Mouse (Mus musculus): ENCODE data around the gene Washc3. TPM values are rescaled to one million over a fixed set of nuclear protein-coding genes. Genes with fewer than 3 reads are reported as not detected.

Washc3 gene
- polyA plus RNA-seq (2014; fragmentation: Nextera tagmentation; extraction: Ambion mirVana): 65.5 and 65.9 TPM in 2 replicates

DNA sequence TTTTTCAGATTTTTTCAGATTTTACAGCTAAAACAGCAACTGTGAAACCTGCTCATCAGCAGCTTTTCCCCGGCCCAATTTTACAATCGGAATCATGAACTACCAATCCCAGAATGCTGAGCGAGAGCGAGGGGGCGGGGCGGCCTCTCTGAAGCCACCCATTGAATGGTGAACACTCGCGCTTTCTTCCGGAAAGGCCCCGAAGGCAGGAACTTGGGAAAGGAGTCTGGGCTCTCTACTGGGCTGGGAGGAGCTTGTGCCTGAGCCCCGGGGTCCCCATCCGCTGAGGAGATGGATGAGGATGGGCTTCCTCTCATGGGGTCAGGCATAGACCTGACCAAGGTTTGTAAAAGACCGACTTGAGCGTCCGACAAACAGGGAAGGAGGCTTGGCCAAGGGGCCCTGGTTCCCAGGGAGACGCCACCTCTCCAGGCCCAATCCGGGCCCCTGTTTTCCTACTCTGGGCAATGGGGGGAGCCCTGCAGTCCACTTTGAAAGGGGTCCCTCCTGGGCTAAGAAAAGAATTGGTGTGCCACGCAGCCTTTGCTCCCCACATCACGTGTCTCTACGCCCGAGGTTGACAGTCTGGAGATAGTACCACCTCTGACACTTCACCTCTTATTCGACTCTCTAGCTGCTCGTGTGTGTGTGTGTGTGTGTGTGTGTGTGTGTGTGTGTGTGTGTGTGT lies at the start of gene Washc3:
TSS of gene Washc3 (plus strand) at position 143 of the 688 bp plus-strand sequence.
- Histone ChIP-seq H3K4me3 (ENCODE audit: low read depth, low read length) (peak within 1 kb of the TSS; percentile 67), H3K27me3 (replicated peaks; ENCODE audit: control insufficient read depth, insufficient read depth, low read length) (no peaks in the 10 kb centered on the region), H3K4me1 (ENCODE audit: control insufficient read depth, insufficient read depth, low read length) (peaks cover 4% of the 10 kb centered on the region; the same call in 1 of the 2 replicates), H3K9ac (ENCODE audit: low read depth, low read length) (peak within 1 kb of the TSS; percentile 85), H3K27ac (replicated peaks; ENCODE audit: low read depth, low read length) (peak within 1 kb of the TSS; percentile 86), H3K36me3 (ENCODE audit: control insufficient read depth, insufficient read depth, low read length) (0 out of 2 replicates have a peak, but pooled peaks cover 13% of the 10 kb centered on the region), H3K9me3 (ENCODE audit: control insufficient read depth, low read length) (no peaks in the 10 kb centered on the region), H3K4me2 (ENCODE audit: low read depth, low read length) (peak within 1 kb of the TSS; percentile 76)
- WGBS: under 1% methylated on average over 22 of the region's 23 CpGs
- ATAC-seq (ENCODE audit: low read depth) (peak; percentile 99), DNase-seq (ENCODE audit: low spot score) (peak; percentile 97)

DNA sequence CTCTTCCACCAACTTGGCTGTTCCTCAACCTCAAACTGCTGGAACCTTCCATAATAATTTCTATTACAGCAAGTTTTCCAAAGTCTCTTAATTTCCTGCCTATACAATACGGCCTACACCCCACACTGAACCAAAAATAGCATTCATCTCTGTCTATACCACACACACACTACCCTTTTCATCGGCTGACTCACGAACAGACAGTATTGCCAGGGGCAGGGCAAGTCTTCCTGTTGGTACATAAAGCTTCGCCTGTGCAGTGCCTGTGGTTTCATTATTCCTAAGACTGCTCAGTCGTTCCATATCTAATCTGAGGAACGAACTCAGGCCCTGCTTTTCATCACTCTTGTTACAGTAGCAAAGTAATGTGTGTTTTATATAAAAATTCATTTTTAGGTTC lies 49.2 kb upstream of the Washc3 start:
- Histone ChIP-seq H3K36me3 (ENCODE audit: control insufficient read depth, insufficient read depth, low read length) (peaks cover 46% of the 10 kb centered on the region), H3K27me3 (replicated peaks; ENCODE audit: control insufficient read depth, insufficient read depth, low read length) (no peaks in the 10 kb centered on the region), H3K4me3 (ENCODE audit: low read depth, low read length) (no peak overlapping the region), H3K4me1 (ENCODE audit: control insufficient read depth, insufficient read depth, low read length) (peaks cover 5% of the 10 kb centered on the region; the same call in 1 of the 2 replicates), H3K4me2 (ENCODE audit: low read depth, low read length) (no peak overlapping the region), H3K9me3 (ENCODE audit: control insufficient read depth, low read length) (no peaks in the 10 kb centered on the region), H3K27ac (replicated peaks; ENCODE audit: low read depth, low read length) (no peak overlapping the region), H3K9ac (ENCODE audit: low read depth, low read length) (no peak overlapping the region)
- ATAC-seq (ENCODE audit: low read depth) (no peak), DNase-seq (ENCODE audit: low spot score) (peak; percentile 6)
- 62% methylated on average over 6 of the region's 6 CpGs for WGBS

DNA sequence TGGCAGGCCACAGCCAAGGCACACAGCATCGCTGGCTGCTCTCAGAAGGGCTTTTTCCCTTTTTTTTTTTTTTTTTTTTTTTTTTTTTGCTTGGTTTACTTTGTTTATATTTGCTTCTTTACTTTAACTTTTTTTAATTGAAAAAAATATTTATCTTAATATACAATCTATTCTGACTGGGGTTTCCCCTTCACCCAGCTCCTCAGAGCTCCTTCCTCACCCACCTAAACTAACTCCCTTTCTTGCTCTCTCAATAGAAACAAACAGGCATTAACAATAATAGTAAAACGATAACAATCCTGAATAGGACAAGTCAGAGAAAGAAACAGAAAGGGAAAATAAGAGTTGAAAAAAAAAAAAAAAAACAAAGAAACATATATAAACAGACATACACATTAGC lies 38.8 kb upstream of the Washc3 start:
- no peak overlapping the region for H3K9ac ChIP-seq (ENCODE audit: low read depth, low read length)
- no peak overlapping the region for H3K4me2 ChIP-seq (ENCODE audit: low read depth, low read length)
- H3K4me1 ChIP-seq (ENCODE audit: control insufficient read depth, insufficient read depth, low read length): no peaks in the 10 kb centered on the region
- ATAC-seq (ENCODE audit: low read depth): no peak
- 98% methylated on average over 2 of the region's 2 CpGs for WGBS
- 0 out of 2 replicates have a peak, but pooled peaks cover 4% of the 10 kb centered on the region for H3K9me3 ChIP-seq (ENCODE audit: control insufficient read depth, low read length)
- no peak for DNase-seq (ENCODE audit: low spot score)
- no peak overlapping the region for H3K4me3 ChIP-seq (ENCODE audit: low read depth, low read length)
- H3K36me3 ChIP-seq (ENCODE audit: control insufficient read depth, insufficient read depth, low read length): peaks cover 58% of the 10 kb centered on the region
- H3K27me3 ChIP-seq (replicated peaks; ENCODE audit: control insufficient read depth, insufficient read depth, low read length): no peaks in the 10 kb centered on the region
- no peak overlapping the region for H3K27ac ChIP-seq (replicated peaks; ENCODE audit: low read depth, low read length)

DNA sequence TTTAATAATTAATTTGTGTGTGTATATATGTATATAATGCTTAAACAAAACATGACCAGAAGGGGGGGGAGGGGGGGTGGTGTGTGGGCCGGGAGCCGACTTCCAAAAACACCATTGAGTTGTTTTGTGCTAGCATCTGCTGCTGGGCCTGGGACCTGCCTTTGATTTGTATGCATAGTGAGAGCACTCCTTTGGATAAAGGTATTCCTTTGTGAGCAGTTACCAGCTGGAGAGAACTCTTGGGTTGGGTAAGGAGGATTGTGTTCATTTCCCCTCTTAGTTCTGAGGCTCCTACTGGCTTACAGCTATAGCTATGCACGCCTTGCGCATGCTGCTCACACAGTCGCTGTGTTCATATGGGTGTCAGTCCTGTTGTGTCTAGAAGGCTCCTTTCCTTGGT lies 38.2 kb upstream of the Washc3 start:
- ATAC-seq (ENCODE audit: low read depth) (no peak), DNase-seq (ENCODE audit: low spot score) (no peak)
- Histone ChIP-seq H3K4me3 (ENCODE audit: low read depth, low read length) (no peak overlapping the region), H3K9ac (ENCODE audit: low read depth, low read length) (no peak overlapping the region), H3K27ac (replicated peaks; ENCODE audit: low read depth, low read length) (no peak overlapping the region), H3K4me1 (ENCODE audit: control insufficient read depth, insufficient read depth, low read length) (no peaks in the 10 kb centered on the region), H3K9me3 (ENCODE audit: control insufficient read depth, low read length) (0 out of 2 replicates have a peak, but pooled peaks cover 4% of the 10 kb centered on the region), H3K4me2 (ENCODE audit: low read depth, low read length) (no peak overlapping the region), H3K27me3 (replicated peaks; ENCODE audit: control insufficient read depth, insufficient read depth, low read length) (no peaks in the 10 kb centered on the region), H3K36me3 (ENCODE audit: control insufficient read depth, insufficient read depth, low read length) (peaks cover 53% of the 10 kb centered on the region)
- 92% methylated on average over 5 of the region's 5 CpGs for WGBS

DNA sequence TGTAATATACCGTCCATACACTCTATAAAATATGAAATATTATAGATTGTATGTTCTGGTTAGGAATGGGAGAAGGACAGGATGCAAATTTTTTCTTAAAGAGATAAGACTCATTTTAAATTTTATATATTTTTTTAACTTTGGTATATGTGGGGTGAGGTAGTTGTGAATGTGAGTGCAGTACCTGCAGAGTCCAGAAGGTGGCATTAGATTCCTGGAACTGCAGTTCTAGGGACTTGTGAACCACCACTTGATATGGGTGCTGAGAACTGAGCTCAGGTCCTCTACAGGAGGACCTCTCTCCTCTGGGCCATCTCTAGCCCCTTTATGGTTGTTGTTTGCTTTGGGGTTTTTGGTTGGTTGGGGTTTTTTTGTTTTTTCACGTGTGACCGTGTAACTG lies 34.7 kb upstream of the Washc3 start:
- WGBS: 96% methylated on average over 3 of the region's 3 CpGs
- peaks cover 32% of the 10 kb centered on the region for H3K36me3 ChIP-seq (ENCODE audit: control insufficient read depth, insufficient read depth, low read length)
- H3K27me3 ChIP-seq (replicated peaks; ENCODE audit: control insufficient read depth, insufficient read depth, low read length): no peaks in the 10 kb centered on the region
- H3K9ac ChIP-seq (ENCODE audit: low read depth, low read length): no peak overlapping the region
- H3K9me3 ChIP-seq (ENCODE audit: control insufficient read depth, low read length): 0 out of 2 replicates have a peak, but pooled peaks cover 4% of the 10 kb centered on the region
- no peak overlapping the region for H3K27ac ChIP-seq (replicated peaks; ENCODE audit: low read depth, low read length)
- H3K4me3 ChIP-seq (ENCODE audit: low read depth, low read length): no peak overlapping the region
- DNase-seq (ENCODE audit: low spot score): no peak
- ATAC-seq (ENCODE audit: low read depth): no peak
- H3K4me1 ChIP-seq (ENCODE audit: control insufficient read depth, insufficient read depth, low read length): no peaks in the 10 kb centered on the region
- H3K4me2 ChIP-seq (ENCODE audit: low read depth, low read length): no peak overlapping the region

DNA sequence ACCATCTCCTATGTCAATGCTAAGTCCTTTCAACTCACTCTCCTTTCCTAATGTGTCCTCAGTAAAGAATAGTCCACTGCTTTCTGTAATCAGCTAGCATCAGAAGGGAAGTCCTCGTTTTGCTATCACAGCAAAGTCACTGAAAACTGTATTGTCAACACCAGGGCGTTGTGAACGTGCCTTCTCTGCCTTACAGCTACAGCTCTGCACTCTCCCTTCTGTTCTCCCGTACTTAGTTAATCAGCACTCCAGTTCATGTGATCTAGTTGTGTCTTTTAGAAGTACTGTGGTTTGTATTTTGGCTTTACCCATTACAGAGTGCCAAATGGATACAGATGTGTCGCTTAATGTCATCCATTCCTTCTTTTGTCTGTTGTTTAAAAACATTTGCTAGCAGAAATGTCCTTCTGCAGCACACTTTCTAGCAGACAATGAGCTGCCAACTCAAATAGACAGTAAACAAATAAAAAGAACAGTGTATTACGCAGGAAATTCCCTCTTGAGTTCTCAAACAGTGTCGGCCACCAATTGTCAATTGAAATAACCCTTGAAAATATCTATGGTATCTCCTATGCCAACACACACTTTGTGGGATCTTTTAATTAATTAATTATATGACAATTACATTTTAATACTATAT lies 33.3 kb upstream of the Washc3 start:
- no peaks in the 10 kb centered on the region for H3K27me3 ChIP-seq (replicated peaks; ENCODE audit: control insufficient read depth, insufficient read depth, low read length)
- 0 out of 2 replicates have a peak, but pooled peaks cover 4% of the 10 kb centered on the region for H3K9me3 ChIP-seq (ENCODE audit: control insufficient read depth, low read length)
- DNase-seq (ENCODE audit: low spot score): peak; percentile 10
- 67% methylated on average over 7 of the region's 7 CpGs for WGBS
- no peak overlapping the region for H3K4me3 ChIP-seq (ENCODE audit: low read depth, low read length)
- no peak overlapping the region for H3K4me2 ChIP-seq (ENCODE audit: low read depth, low read length)
- H3K36me3 ChIP-seq (ENCODE audit: control insufficient read depth, insufficient read depth, low read length): peaks cover 24% of the 10 kb centered on the region; the same call in 1 of the 2 replicates
- no peak overlapping the region for H3K27ac ChIP-seq (replicated peaks; ENCODE audit: low read depth, low read length)
- no peak overlapping the region for H3K9ac ChIP-seq (ENCODE audit: low read depth, low read length)
- H3K4me1 ChIP-seq (ENCODE audit: control insufficient read depth, insufficient read depth, low read length): no peaks in the 10 kb centered on the region
- ATAC-seq (ENCODE audit: low read depth): no peak

DNA sequence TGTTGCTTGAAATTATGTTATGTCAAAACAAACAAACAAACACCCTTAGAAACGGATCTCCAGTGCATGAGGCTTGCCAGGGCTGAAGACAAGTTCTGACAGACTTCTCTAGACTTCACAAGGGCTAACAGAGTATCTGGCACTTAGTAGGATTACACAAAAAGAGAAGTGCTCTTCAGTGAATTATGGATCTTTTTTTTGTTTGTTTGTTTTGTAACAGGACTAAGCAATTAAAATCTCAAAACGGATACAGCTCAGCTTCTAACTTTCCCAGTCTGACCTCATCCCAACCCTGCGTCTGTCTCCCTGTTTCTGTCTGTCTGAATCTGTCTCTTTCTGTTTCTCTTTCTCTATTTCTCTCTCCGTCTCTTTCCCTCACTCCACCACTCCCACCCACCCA lies 352 bp upstream of the Washc3 start:
- H3K9me3 ChIP-seq (ENCODE audit: control insufficient read depth, low read length): no peaks in the 10 kb centered on the region
- 11% methylated on average over 4 of the region's 4 CpGs for WGBS
- H3K4me3 ChIP-seq (ENCODE audit: low read depth, low read length): peak overlapping the region; percentile 67
- no peak overlapping the region for H3K27ac ChIP-seq (replicated peaks; ENCODE audit: low read depth, low read length)
- no peaks in the 10 kb centered on the region for H3K27me3 ChIP-seq (replicated peaks; ENCODE audit: control insufficient read depth, insufficient read depth, low read length)
- H3K36me3 ChIP-seq (ENCODE audit: control insufficient read depth, insufficient read depth, low read length): 0 out of 2 replicates have a peak, but pooled peaks cover 10% of the 10 kb centered on the region
- H3K4me2 ChIP-seq (ENCODE audit: low read depth, low read length): peak overlapping the region; percentile 76
- H3K9ac ChIP-seq (ENCODE audit: low read depth, low read length): peak overlapping the region; percentile 85
- ATAC-seq (ENCODE audit: low read depth) (peak; percentile 58), DNase-seq (ENCODE audit: low spot score) (no peak)
- peaks cover 4% of the 10 kb centered on the region; the same call in 1 of the 2 replicates for H3K4me1 ChIP-seq (ENCODE audit: control insufficient read depth, insufficient read depth, low read length)

DNA sequence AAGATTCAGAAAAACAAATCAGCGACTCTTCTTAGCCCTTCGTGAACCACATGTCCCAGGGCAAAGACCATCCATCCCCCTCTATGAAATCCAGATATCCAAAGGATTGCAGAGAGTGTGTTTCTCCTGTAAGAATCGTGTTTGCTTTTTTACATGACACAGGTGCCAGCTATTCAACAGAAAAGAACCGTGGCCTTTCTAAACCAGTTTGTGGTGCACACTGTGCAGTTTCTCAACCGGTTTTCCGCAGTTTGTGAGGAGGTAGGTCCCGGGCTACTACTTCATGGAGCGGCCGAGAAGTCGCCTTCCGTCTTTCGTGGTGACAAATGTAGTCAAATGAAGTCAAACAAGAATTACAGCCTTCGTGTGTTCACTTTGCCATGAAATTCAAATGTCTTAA lies 757 bp downstream of the Washc3 start:
- Histone ChIP-seq H3K4me2 (ENCODE audit: low read depth, low read length) (peak overlapping the region; percentile 76), H3K4me3 (ENCODE audit: low read depth, low read length) (peak overlapping the region; percentile 67), H3K27me3 (replicated peaks; ENCODE audit: control insufficient read depth, insufficient read depth, low read length) (no peaks in the 10 kb centered on the region), H3K9ac (ENCODE audit: low read depth, low read length) (peak overlapping the region; percentile 85), H3K9me3 (ENCODE audit: control insufficient read depth, low read length) (no peaks in the 10 kb centered on the region), H3K36me3 (ENCODE audit: control insufficient read depth, insufficient read depth, low read length) (0 out of 2 replicates have a peak, but pooled peaks cover 13% of the 10 kb centered on the region), H3K4me1 (ENCODE audit: control insufficient read depth, insufficient read depth, low read length) (peaks cover 4% of the 10 kb centered on the region; the same call in 1 of the 2 replicates), H3K27ac (replicated peaks; ENCODE audit: low read depth, low read length) (peak overlapping the region; percentile 86; the same call in 1 of the 2 replicates)
- WGBS: 71% methylated on average over 13 of the region's 13 CpGs
- no peak for DNase-seq (ENCODE audit: low spot score)
- ATAC-seq (ENCODE audit: low read depth): no peak

Data from embryonic facial prominence, embryonic 14.5 days (tissue).